Mouse (Mus musculus) intestine, embryonic 16.5 days (tissue): ENCODE data around the gene Ift57. TPM values are rescaled to one million over a fixed set of nuclear protein-coding genes. Genes with fewer than 3 reads are reported as not detected.

Experiments used
- ATAC-seq: fragments of 200-750 bp; cut with Nextera tagmentation; 2 replicates; pipeline ENCODE4 v1.8.0; 2017; ENCODE audit warnings: moderate TSS enrichment, moderate library complexity
- H3K27ac ChIP-seq: fragments of 300-500 bp; sonication (generic); 2 replicates; pipeline ENCODE4 v1.5.1; 2014; ENCODE audit warnings: mild to moderate bottlenecking, low read length
- H3K27me3 ChIP-seq: fragments of 300-500 bp; sonication (generic); replicated peaks from 2 replicates; pipeline ENCODE4 v1.6.1; 2014; ENCODE audit warnings: low read length, control low read depth, mixed read lengths; ENCODE audit not compliant: control insufficient read depth, insufficient read depth
- H3K36me3 ChIP-seq: fragments of 300-500 bp; sonication (generic); 2 replicates; pipeline ENCODE4 v1.6.1; 2014; ENCODE audit warnings: low read length, control low read depth; ENCODE audit not compliant: control insufficient read depth, insufficient read depth
- H3K4me1 ChIP-seq: fragments of 300-500 bp; sonication (generic); 2 replicates; pipeline ENCODE4 v1.6.1; 2014; ENCODE audit warnings: low read length, control low read depth, mixed read lengths; ENCODE audit not compliant: control insufficient read depth, insufficient read depth
- H3K4me2 ChIP-seq: fragments of 300-500 bp; sonication (generic); 2 replicates; pipeline ENCODE4 v1.6.1; 2014; ENCODE audit warnings: low read depth, low read length, control low read depth
- H3K4me3 ChIP-seq: fragments of 300-500 bp; sonication (generic); 2 replicates; pipeline ENCODE4 v1.5.1; 2014; ENCODE audit warnings: mild to moderate bottlenecking, low read length
- H3K9ac ChIP-seq: fragments of 300-500 bp; sonication (generic); 2 replicates; pipeline ENCODE4 v1.6.1; 2014; ENCODE audit warnings: low read depth, low read length
- H3K9me3 ChIP-seq: fragments of 300-500 bp; sonication (generic); 2 replicates; pipeline ENCODE4 v1.6.1; 2016; ENCODE audit warnings: low read length, control low read depth; ENCODE audit not compliant: control insufficient read depth
- WGBS: fragments of 180-500 bp; shearing (Covaris S2); extraction: QIAGEN DNeasy Blood & Tissue Kit; methylation state at CpG from one replicate; pipeline ENCODE4 v1.1.7; 2014; 5-methylcytosine and 5-hydroxymethylcytosine counted together
- polyA plus RNA-seq: library from polyadenylated mRNA; unstranded; fragments of >200 nt; fragmentation: Nextera tagmentation; extraction: Ambion mirVana; gene quantifications from 2 replicates; pipeline ENCODE4 v1.2.1, GENCODE M21; 2015

The Ift57 gene
- polyA plus RNA-seq, 1 experiment from 2014 or later: 11.0 TPM

DNA sequence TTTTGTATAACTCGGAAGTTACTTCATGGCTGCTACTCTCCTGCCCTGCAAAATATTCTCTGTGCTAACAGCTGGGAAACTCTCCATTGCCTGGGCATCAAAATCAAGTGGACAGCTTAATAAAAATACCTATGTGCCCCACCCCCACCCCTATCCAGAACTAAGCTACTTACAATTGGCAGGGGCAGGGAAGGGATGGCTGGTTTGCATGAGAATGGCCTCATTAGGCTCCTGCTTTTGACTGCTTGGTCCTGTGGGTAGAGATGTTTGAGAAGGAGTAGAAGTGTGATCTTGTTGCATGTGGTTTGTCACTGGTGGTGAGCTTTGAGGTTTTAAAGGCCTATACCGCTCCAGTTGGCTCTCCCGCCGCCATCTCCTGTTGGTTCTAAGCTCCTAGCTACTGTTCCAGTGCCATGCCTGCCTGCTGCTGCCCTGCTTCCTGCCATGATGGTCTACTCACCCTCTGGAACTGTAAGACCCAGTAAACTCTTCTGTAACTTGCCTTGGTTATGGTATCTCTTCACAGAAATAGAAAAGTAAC is 69.5 kb downstream of the Ift57 start:
- H3K27ac ChIP-seq: no peak overlapping the region
- no peak overlapping the region for H3K4me3 ChIP-seq
- 93% methylated on average over 4 of the region's 4 CpGs for WGBS
- H3K27me3 ChIP-seq: no peaks in the 10 kb centered on the region
- no peak for ATAC-seq
- H3K4me1 ChIP-seq: no peaks in the 10 kb centered on the region
- no peaks in the 10 kb centered on the region for H3K9me3 ChIP-seq
- H3K9ac ChIP-seq: no peak overlapping the region
- H3K4me2 ChIP-seq: no peak overlapping the region
- H3K36me3 ChIP-seq: no peaks in the 10 kb centered on the region

GRCm38 (mm10) chr16:49769831-49770261 is 70.8 kb downstream of the Ift57 start:
- Histone ChIP-seq H3K36me3 (no peaks in the 10 kb centered on the region), H3K4me1 (no peaks in the 10 kb centered on the region), H3K4me2 (no peak overlapping the region), H3K27ac (no peak overlapping the region), H3K9ac (no peak overlapping the region), H3K4me3 (no peak overlapping the region), H3K9me3 (no peaks in the 10 kb centered on the region), H3K27me3 (no peaks in the 10 kb centered on the region)
- WGBS: 70% methylated on average over 2 of the region's 2 CpGs
- ATAC-seq: 0 out of 2 replicates have a peak, but pooled peaks have one; percentile 42

DNA sequence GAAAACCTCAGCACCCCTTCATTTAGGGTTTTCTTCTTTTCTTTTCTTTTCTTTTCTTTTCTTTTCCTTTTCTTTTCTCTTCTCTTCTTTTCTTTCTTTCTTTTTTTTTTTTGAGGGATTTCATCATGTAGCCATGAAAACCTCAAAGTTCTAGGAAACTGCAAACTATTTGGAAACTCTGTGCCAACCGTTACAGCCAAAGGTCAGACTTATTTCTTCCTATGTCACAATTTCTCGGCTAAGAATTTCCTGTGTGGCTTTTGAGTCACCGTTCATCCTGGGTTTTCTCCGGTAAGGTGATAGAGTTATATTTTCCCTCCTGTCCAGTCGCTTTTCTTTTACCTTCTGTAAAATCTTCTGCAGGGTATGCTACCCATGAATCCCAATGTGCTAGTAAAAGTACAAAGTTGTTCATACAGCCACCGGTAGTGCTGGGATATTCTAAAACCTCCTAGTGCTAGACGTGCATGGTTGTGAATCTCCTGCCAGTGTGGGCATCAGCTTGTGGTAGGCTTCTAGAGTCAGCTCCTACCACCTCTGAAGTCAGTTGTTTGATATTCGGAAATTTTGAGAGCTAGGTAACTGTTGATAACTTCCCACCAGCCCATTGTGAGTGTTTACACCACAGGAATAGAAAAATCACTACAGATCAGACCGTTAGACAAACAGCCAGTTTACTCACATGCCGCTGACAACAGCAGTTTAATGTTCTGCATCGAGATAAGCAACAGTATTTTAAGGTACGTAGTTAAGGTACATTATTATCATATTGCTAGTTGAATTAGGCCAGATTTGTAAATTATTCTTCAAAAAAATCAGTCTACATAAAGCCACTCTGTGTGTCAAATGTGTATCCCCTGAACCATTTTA is 71.5 kb downstream of the Ift57 start:
- Histone ChIP-seq H3K36me3 (no peaks in the 10 kb centered on the region), H3K4me1 (no peaks in the 10 kb centered on the region), H3K4me2 (no peak overlapping the region), H3K4me3 (no peak overlapping the region), H3K27ac (no peak overlapping the region), H3K9me3 (no peaks in the 10 kb centered on the region), H3K9ac (no peak overlapping the region), H3K27me3 (no peaks in the 10 kb centered on the region)
- 85% methylated on average over 12 of the region's 12 CpGs for WGBS
- no peak for ATAC-seq

GRCm38 (mm10) chr16:49771609-49772396 is 72.8 kb downstream of the Ift57 start:
- H3K4me1 ChIP-seq: no peaks in the 10 kb centered on the region
- no peak overlapping the region for H3K4me2 ChIP-seq
- H3K4me3 ChIP-seq: no peak overlapping the region
- no peak overlapping the region for H3K9ac ChIP-seq
- WGBS: 81% methylated on average over 7 of the region's 7 CpGs
- ATAC-seq: no peak
- no peaks in the 10 kb centered on the region for H3K9me3 ChIP-seq
- H3K27me3 ChIP-seq: no peaks in the 10 kb centered on the region
- H3K27ac ChIP-seq: no peak overlapping the region
- no peaks in the 10 kb centered on the region for H3K36me3 ChIP-seq

GRCm38 (mm10) chr16:49772576-49772975 is 73.5 kb downstream of the Ift57 start:
- ATAC-seq: no peak
- WGBS: 38% methylated on average over 1 of the region's 1 CpGs

GRCm38 (mm10) chr16:49773068-49773467 is 74.0 kb downstream of the Ift57 start:
- no peak overlapping the region for H3K4me3 ChIP-seq

More at GRCm38 (mm10) chr16:49772576-49772975, 73.5 kb downstream of the Ift57 start:
- H3K27ac ChIP-seq: no peak overlapping the region
- H3K9ac ChIP-seq: no peak overlapping the region
- no peaks in the 10 kb centered on the region for H3K9me3 ChIP-seq
- no peaks in the 10 kb centered on the region for H3K27me3 ChIP-seq
- H3K36me3 ChIP-seq: no peaks in the 10 kb centered on the region
- H3K4me1 ChIP-seq: no peaks in the 10 kb centered on the region
- H3K4me2 ChIP-seq: no peak overlapping the region
- H3K4me3 ChIP-seq: no peak overlapping the region

DNA sequence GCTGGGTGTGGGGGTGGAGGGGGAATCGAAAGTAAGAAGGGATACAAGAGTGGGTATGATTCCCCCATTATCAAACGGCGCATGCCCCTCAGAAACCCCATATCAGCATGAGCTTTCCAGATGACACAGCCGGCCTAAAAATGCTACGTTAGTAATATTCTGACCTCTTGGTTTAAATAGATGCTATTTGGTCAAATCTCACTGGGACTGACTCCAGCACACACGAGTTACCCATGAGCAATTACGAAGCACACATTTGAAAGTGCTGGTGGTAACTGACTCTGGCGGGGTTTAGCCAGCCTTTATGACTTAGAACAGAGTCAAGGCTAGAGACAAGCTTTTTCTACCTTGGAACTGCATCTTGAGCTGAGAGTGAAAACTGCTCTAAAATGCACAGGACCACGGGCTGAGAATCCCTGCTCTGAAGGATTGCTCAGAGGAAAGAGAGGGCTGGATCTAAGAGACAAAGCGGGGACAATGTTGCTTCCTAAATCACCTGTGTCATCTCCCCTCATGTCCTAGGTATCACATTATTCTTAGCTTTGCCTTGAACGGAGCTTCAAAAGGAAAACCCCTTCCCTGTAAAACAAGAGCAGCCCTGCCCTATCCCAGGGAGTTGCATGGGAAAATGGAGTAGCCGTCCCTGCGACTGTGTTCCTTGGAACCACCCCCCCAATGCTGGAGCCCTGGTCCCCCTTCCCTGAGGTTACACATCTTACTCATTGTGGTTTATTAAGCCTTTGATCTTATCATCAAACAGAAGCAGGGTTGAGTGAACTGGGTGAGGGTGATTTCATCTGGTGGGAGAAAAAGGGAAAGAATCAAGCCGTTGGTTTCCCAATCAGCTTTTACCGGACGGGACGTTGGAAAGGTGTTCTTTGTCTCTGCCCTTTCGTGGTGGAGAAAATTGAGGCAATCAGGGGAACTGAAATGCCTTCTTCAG is 75.3 kb downstream of the Ift57 start:
- ATAC-seq: no peak
- H3K9me3 ChIP-seq: no peaks in the 10 kb centered on the region
- H3K4me3 ChIP-seq: no peak overlapping the region
- H3K27ac ChIP-seq: no peak overlapping the region
- H3K27me3 ChIP-seq: no peaks in the 10 kb centered on the region
- no peak overlapping the region for H3K9ac ChIP-seq
- H3K4me2 ChIP-seq: no peak overlapping the region
- WGBS: 79% methylated on average over 18 of the region's 18 CpGs
- no peaks in the 10 kb centered on the region for H3K4me1 ChIP-seq
- no peaks in the 10 kb centered on the region for H3K36me3 ChIP-seq

More at GRCm38 (mm10) chr16:49773068-49773467, 74.0 kb downstream of the Ift57 start:
- H3K4me1 ChIP-seq: no peaks in the 10 kb centered on the region
- no peaks in the 10 kb centered on the region for H3K9me3 ChIP-seq
- no peak for ATAC-seq
- H3K4me2 ChIP-seq: no peak overlapping the region
- no peak overlapping the region for H3K27ac ChIP-seq
- no peaks in the 10 kb centered on the region for H3K27me3 ChIP-seq
- no peaks in the 10 kb centered on the region for H3K36me3 ChIP-seq
- no peak overlapping the region for H3K9ac ChIP-seq
- WGBS: 75% methylated on average over 1 of the region's 1 CpGs

GRCm38 (mm10) chr16:49775002-49775966 is 76.3 kb downstream of the Ift57 start:
- 82% methylated on average over 22 of the region's 22 CpGs for WGBS
- H3K9me3 ChIP-seq: no peaks in the 10 kb centered on the region
- H3K4me1 ChIP-seq: no peaks in the 10 kb centered on the region
- H3K4me3 ChIP-seq: no peak overlapping the region
- no peaks in the 10 kb centered on the region for H3K36me3 ChIP-seq
- no peaks in the 10 kb centered on the region for H3K27me3 ChIP-seq
- no peak overlapping the region for H3K27ac ChIP-seq
- no peak overlapping the region for H3K9ac ChIP-seq
- peak; percentile 62 for ATAC-seq
- H3K4me2 ChIP-seq: no peak overlapping the region
